Mouse (Mus musculus) olfactory bulb, adult 2 months (tissue): ENCODE data around the gene Ppp1r15b. TPM values are rescaled to one million over a fixed set of nuclear protein-coding genes. Genes with fewer than 3 reads are reported as not detected.

Source experiments
- H3K27ac ChIP-seq: fragments of 200-500 bp; 2 replicates; pipeline ENCODE4 v1.5.1; 2012; ENCODE audit warnings: low read depth, low read length; ENCODE audit not compliant: insufficient read depth
- H3K4me1 ChIP-seq: fragments of 200-500 bp; 2 replicates; pipeline ENCODE4 v1.6.1; 2012; ENCODE audit warnings: low read length; ENCODE audit not compliant: control insufficient read depth, insufficient read depth
- H3K4me3 ChIP-seq: fragments of 200-500 bp; 2 replicates; pipeline ENCODE4 v1.5.1; 2012; ENCODE audit warnings: mild to moderate bottlenecking, low read depth, low read length, moderate library complexity; ENCODE audit not compliant: insufficient read depth
- CTCF ChIP-seq: fragments of 200-500 bp; IDR thresholded peaks from 2 replicates; pipeline ENCODE4 v1.5.1; 2012; ENCODE audit warnings: low read depth, mild to moderate bottlenecking, low read length, moderate library complexity; ENCODE audit not compliant: insufficient read depth
- POLR2A ChIP-seq: fragments of 200-500 bp; IDR thresholded peaks from 2 replicates; pipeline ENCODE4 v1.6.1; 2012; ENCODE audit warnings: mild to moderate bottlenecking, low read depth, low read length, moderate library complexity; ENCODE audit not compliant: insufficient read depth
- WGBS: fragments of 180-500 bp; shearing (Covaris S2); methylation state at CpG from one replicate; pipeline ENCODE4 v1.1.7; 2018; 5-methylcytosine and 5-hydroxymethylcytosine counted together
- polyA plus RNA-seq: library from polyadenylated mRNA; stranded (reverse); fragments of >200 nt; gene quantifications from 2 replicates; pipeline ENCODE4 v1.2.4, GENCODE M21; 2012; ENCODE audit warnings: low replicate concordance; ENCODE audit not compliant: missing spikeins, insufficient read depth, insufficient read length

Ppp1r15b gene
- polyA plus RNA-seq, 1 experiment, result not detected

DNA sequence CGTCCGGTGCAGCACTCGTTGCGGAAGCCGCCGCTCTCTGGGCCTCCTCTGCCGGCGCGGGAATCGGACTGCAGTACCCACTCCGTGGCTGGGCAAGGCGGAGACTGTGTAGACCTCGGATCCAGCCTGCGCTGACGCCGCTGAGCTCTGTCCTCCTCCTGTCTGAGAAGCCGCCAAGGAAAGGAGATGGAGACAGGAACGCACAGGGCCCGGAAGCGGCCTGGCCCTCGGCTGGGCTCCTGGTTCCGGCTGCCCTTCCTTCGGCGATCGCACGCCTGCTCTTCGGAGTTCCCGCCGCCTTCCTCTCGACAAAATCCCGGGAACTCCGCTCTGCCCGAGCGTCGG, 590 bp downstream of the Ppp1r15b start:
- no peak for TF ChIP-seq CTCF
- no peak for TF ChIP-seq POLR2A
- H3K27ac ChIP-seq, result peak overlapping the region; percentile 91
- peaks cover 8% of the 10 kb centered on the region; the same call in 1 of the 2 replicates for H3K4me1 ChIP-seq
- WGBS, result under 1% methylated on average over 35 of the region's 35 CpGs
- peak overlapping the region; percentile 89 for H3K4me3 ChIP-seq

DNA sequence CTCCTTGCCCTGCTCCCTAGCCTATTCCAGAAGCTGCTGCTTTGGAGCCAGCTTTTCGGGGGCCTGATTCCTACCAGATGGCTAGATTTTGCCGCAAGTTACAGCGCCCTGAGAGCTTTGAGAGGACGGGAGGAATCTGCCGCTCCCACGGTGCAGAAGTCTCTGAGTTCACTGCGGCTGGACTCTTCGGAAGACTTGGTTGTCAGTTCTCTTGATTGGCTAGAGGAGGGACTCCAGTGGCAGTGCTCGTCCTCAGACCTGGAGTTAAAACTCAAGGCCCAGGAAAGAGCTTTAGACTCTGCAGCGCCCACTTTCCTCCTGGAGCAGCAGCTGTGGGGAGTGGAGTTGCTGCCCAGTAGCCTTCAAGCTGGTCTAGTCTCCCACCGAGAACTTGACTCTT, 993 bp downstream of the Ppp1r15b start:
- peak overlapping the region; percentile 89 for H3K4me3 ChIP-seq
- under 1% methylated on average over 11 of the region's 11 CpGs for WGBS
- peaks cover 8% of the 10 kb centered on the region; the same call in 1 of the 2 replicates for H3K4me1 ChIP-seq
- H3K27ac ChIP-seq, result peak overlapping the region; percentile 91
- TF ChIP-seq POLR2A (no peak), CTCF (no peak)

DNA sequence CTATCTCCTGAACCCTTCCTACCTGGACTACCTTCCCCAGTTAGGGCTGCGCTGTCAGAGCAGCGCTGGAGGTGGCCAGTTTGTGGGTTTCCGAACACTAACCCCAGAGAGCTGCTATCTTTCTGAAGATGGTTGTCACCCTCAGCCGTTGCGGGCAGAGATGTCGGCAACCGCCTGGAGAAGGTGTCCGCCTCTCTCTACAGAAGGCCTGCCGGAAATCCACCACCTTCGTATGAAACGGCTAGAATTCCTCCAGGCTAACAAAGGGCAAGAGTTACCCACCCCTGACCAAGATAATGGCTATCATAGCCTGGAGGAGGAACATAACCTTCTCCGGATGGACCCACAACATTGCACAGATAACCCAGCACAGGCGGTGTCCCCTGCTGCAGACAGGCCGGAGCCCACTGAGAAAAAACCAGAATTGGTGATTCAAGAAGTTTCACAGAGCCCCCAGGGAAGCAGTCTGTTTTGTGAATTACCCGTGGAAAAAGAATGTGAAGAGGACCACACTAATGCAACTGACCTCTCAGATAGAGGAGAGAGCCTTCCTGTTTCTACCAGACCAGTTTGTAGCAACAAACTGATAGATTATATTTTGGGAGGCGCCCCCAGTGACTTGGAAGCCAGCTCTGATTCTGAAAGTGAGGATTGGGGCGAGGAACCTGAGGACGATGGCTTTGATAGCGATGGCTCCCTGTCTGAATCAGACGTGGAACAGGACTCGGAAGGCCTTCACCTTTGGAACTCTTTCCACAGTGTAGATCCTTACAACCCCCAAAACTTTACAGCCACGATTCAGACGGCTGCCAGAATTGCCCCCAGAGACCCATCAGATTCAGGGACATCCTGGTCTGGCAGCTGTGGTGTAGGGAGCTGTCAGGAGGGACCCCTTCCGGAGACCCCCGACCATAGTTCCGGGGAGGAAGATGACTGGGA, 1.7 kb downstream of the Ppp1r15b start:
- Histone ChIP-seq H3K4me1 (peaks cover 8% of the 10 kb centered on the region; the same call in 1 of the 2 replicates), H3K27ac (0 out of 2 replicates have a peak overlapping the region, but pooled peaks have one; percentile 91), H3K4me3 (peak overlapping the region; percentile 89)
- 4% methylated on average over 26 of the region's 26 CpGs for WGBS
- TF ChIP-seq CTCF, result no peak
- no peak for TF ChIP-seq POLR2A

DNA sequence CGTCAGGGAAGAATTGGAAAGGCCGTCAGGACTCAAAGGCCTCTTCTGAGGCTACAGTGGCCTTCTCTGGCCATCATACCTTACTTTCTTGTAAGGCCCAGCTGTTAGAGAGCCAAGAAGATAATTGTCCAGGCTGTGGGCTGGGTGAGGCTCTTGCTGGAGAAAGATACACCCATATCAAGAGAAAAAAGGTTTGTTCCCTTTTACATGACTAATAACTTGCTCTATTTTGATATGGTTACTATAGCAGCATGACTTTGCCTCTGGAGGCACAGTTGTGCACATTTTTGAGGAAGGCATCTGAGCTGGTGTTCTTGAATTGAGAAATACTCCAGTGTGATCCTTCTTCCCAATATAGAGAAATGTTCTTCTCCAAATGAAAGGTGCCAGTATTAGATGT, 2.5 kb downstream of the Ppp1r15b start:
- WGBS, result 12% methylated on average over 2 of the region's 2 CpGs
- no peak overlapping the region for H3K27ac ChIP-seq

DNA sequence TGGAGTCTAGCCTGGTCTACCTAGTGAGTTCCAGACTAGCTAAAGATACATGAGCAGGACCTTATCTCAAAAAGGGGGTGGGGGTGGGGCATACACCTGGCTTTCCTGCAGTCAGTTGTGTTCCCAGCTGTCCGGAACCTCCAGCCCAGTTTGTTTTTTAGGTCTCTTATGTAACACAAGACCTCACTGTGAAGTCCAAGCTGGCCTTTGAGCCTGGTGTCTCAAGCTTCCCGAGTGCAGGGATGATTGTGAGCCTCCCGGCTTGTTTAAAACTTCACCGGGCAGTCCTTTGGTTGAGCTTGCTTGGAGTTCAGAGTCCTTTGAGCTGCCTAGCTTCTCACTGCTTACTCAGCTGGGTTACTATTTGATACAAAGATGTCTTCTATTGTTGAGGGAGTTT, 3.1 kb downstream of the Ppp1r15b start:
- Histone ChIP-seq H3K4me3 (peak overlapping the region; percentile 50), H3K27ac (no peak overlapping the region), H3K4me1 (peaks cover 8% of the 10 kb centered on the region; the same call in 1 of the 2 replicates)
- 3% methylated on average over 4 of the region's 4 CpGs for WGBS
- TF ChIP-seq CTCF (no peak), POLR2A (no peak)

More for the DNA sequence above, 2.5 kb downstream of the Ppp1r15b start:
- TF ChIP-seq POLR2A, result no peak
- no peak for TF ChIP-seq CTCF
- peaks cover 8% of the 10 kb centered on the region; the same call in 1 of the 2 replicates for H3K4me1 ChIP-seq
- H3K4me3 ChIP-seq, result peak overlapping the region; percentile 89

DNA sequence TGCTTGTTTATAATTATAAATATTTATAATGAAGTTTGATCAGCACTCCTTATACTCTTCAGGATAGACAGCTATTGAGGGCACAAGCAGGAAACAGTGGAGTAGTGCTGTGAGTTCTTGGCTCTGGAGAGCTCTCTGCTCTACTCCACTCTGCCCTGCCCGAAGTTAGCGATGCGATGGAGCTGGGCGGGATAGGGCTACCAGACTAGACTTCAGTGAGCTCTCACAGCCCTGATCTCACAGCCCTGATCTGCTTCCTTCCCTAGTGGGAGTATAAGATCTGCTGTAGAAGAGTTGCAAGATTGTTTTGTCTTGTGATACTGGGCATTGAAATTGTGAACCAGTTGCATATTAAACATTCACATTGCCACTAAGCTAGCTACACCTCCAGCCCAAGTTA, 3.9 kb downstream of the Ppp1r15b start:
- TF ChIP-seq POLR2A, result no peak
- no peak for TF ChIP-seq CTCF
- no peak overlapping the region for H3K27ac ChIP-seq
- WGBS, result 2% methylated on average over 4 of the region's 4 CpGs

DNA sequence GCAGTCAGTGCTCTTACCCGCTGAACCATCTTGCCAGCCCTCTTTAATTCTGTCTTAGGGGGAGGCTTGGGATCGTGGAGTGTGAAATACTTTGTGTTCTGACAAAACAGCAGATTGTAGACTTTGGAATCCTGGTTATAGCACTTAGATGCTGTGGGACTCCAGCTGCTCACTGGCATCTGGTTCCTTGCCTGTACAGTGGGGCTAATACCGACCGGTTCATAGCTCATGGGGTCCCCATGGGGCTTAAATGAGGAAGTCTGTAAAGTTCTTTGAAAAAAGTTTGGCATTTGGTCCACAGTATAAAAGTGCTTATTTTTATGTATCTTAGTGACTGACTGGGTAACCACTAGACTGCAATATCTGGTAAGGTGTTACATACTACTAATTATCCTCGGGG, 4.9 kb downstream of the Ppp1r15b start:
- Histone ChIP-seq H3K27ac (no peak overlapping the region), H3K4me1 (peaks cover 5% of the 10 kb centered on the region; the same call in 1 of the 2 replicates), H3K4me3 (0 out of 2 replicates have a peak overlapping the region, but pooled peaks have one; percentile 4)
- TF ChIP-seq POLR2A, result no peak
- no peak for TF ChIP-seq CTCF
- 23% methylated on average over 5 of the region's 5 CpGs for WGBS

More for the DNA sequence above, 3.9 kb downstream of the Ppp1r15b start:
- peak overlapping the region; percentile 27; the same call in 1 of the 2 replicates for H3K4me3 ChIP-seq
- peaks cover 5% of the 10 kb centered on the region; the same call in 1 of the 2 replicates for H3K4me1 ChIP-seq

DNA sequence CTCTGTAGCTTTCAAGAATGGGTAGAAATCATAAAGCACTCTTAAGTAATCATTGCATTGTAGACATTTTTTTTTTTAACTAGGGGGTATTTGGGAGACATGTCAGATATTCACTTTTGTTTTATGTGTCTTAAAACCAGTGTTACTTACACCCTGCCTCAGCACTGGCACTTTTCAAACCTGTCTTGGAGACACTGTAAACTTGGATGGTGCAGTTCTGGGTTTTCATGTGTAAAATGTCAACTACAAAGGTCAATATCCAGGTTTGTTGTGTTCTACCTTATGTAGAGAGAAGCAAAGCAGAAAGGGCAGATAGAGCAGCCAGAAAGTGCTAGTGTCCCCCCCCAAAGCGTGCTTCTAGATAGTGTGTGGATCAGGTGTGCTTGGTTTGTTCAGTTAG, 7.5 kb downstream of the Ppp1r15b start:
- no peak overlapping the region for H3K4me3 ChIP-seq
- TF ChIP-seq POLR2A (no peak), CTCF (no peak)
- H3K4me1 ChIP-seq, result 0 out of 2 replicates have a peak, but pooled peaks cover 2% of the 10 kb centered on the region
- no peak overlapping the region for H3K27ac ChIP-seq
- WGBS, result 100% methylated on average over 1 of the region's 1 CpGs
